Mouse (Mus musculus): ENCODE measurements around the gene Donson.
"Not testable (repeated sequence)": the region's sequence is repeated elsewhere in the genome, so short reads cannot be mapped to it uniquely, and the experiment has no call there.

The Donson gene

GRCm38 (mm10) chr16:91688023-91688618 lies 449 bp downstream of the Donson start:
- DNase-seq, result no peak

- no peak for DNase-seq
Measured at GRCm38 (mm10) chr16:91686369-91686768, 2.2 kb downstream of the Donson start.

- no peak for DNase-seq
Measured at GRCm38 (mm10) chr16:91685526-91685925, 3.0 kb downstream of the Donson start.

GRCm38 (mm10) chr16:91680656-91681055 lies 7.9 kb downstream of the Donson start:
- DNase-seq, result no peak

DNA sequence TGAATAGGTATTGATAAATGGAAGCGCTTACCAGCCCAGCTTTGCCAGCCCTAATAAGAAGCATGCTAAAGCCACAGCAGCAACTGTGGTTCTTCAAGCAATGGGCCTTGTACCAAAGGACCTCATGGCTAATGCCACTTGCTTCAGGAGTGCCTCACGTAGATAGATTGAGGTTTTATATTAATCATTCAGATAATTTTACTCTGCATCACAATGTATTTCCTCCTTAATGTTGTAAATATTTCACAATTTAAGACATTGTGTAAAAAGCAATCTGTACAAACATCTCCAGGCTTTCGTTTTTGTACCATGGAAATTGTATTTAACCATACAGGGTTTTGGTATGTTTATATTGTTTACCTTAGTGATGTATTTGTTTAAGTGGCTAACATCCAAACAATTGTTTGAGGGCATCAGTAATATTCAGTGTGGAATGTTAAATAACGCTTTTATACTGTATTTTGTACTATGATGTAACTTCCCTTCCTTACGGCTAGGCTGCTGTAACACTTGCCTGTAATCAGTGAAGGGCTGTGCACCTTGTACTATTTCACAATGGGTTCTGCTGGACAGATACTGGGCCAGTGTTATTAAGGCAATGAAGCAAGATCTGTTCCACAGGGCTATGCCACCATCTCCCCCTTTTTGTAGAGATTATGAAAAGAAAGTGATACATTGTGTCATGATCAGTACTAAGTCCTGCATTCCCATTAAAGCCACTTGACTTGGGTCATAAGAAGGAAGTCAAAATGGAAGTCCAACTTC lies 10.2 kb downstream of the Donson start:
- no peak for DNase-seq

GRCm38 (mm10) chr16:91674500-91674899 lies 14.1 kb downstream of the Donson start:
- DNase-seq, result no peak

GRCm38 (mm10) chr16:91663795-91664194 lies 24.8 kb downstream of the Donson start:
- DNase-seq, result no peak

DNA sequence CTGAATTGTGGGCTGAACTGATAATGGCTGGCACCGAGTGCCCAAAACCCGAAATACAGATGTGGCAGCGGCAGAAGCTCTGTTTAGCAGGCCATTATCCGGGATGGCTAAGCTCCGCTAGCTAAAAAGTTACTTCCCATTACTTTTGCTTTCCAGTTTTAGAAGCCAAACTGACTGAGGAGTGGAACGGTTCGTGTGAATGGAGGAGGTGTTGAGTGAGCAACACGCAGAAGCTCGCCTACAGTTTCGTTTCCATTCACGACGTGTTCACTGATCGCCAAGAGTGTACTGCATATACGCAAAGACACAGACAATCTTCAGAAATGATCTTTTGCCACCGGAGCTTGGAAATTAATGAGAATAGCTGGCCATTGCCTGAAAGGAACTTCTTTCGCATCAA lies 26.2 kb downstream of the Donson start:
- DNase-seq, result no peak

DNA sequence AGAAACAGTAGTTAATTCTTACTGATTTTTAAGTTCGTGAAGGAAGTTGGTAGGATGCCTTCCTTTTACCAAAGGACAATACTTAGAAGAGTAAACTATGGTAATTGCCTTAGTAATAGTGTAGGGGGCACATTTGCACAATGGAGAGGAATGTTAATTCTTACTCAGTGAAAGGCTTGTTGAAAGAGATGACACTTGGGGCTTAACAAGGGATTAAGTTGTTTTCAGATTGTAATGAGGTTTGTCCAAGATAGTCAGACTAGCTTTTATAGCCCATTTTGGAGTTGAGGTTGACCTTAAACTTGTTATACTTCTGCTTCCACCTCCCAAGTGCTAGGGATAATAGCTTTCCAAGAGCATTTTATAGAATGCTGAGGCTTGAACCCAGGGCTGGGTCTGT lies 27.2 kb downstream of the Donson start:
- DNase-seq, result no peak

DNA sequence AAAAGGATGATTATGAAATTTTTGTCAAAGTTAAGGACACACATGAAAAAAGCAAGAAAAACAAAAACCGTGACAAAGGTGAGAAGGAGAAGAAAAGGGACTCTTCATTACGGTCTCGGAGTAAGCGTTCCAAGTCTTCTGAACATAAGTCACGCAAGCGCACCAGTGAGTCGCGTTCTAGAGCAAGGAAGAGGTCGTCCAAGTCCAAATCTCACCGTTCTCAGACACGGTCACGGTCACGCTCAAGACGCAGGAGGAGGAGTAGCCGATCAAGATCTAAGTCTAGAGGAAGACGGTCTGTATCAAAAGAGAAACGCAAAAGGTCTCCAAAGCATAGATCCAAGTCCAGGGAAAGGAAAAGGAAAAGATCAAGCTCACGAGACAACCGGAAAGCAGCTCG lies 28.8 kb downstream of the Donson start:
- DNase-seq, result no peak

- DNase-seq, result no peak
Measured at GRCm38 (mm10) chr16:91658471-91658870, 30.1 kb downstream of the Donson start.

- no peak for DNase-seq
Measured at GRCm38 (mm10) chr16:91657285-91657684, 31.3 kb downstream of the Donson start.

DNA sequence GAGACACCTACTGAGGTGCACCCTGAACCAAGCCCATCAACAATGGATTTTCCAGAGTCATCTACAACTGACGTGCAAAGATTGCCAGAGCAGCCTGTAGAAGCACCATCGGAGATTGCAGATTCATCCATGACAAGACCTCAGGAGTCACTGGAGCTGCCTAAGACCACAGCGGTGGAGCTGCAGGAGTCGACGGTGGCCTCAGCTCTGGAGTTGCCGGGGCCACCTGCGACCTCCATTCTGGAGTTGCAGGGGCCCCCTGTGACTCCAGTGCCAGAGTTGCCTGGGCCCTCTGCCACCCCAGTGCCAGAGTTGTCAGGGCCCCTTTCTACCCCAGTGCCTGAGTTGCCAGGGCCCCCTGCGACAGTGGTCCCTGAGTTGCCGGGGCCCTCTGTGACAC lies 33.3 kb downstream of the Donson start:
- no peak for DNase-seq

- DNase-seq, result no peak
Measured at GRCm38 (mm10) chr16:91652191-91652590, 36.4 kb downstream of the Donson start.

- no peak for DNase-seq
Measured at GRCm38 (mm10) chr16:91649781-91650180, 38.8 kb downstream of the Donson start.

DNA sequence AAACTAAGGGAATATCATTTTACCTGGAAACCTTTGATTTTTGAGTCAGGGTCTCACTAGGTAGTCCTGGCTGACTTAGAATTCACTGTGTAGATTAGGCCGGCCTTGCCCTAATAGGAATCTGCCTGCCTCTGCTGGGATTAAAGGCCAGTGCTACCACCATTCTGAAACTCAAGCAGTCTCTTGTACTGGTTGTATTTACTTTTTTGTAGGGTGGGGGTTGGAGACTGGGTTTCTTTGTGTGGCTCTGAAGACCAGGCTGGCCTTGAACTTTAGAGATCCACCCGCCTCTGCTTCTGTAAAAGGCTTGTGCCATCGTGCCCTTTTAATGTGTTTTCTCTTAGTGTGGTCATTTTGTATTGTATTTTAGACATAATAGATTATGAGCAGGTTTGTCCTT lies 39.3 kb downstream of the Donson start:
- DNase-seq, result no peak

GRCm38 (mm10) chr16:91648220-91648550 lies 40.4 kb downstream of the Donson start:
- DNase-seq, result peak; percentile 72 to 74

- DNase-seq, result peak; percentile 96 to 98
Measured at GRCm38 (mm10) chr16:91647461-91648219, 40.9 kb downstream of the Donson start, which contains the start of gene Son. Gene Son, plus strand, starts transcription at chr16:91647506.

DNA sequence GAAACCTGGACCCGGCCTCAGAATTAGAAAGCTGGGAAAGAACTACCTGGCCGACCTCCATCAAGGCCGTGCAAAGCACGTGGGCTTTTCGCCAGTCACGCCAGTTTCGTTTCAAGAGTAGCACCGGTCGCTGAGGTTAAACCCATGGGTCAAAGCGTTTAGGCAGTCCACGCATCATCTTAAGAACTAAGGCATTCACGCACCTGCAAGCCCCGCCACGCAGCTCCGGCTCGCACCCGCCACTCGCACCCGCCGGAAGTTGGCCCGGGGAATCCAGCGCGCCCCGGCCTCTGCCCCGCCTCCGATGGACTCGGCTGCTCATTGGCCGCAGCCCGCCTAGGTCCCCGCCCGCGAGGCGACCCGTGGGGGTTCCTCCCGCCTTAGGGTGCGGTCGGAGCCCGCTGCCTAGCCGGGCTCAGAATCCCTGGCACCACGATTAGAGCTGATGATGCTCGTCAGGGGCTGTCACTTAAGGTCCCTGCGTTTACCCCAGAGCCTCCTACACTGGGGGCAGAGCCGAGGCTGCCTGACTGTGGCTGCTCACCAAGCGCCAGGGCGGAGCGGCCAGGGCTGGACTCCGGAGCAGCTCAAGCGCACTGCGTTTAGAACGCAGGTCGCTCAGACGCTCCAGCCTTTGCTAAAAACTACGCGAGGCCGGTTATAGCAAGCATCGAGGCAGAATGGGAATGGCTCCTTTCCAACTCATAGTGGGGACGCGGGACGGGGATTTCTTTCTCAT lies 41.7 kb downstream of the Donson start, which contains the start of gene Gart:
Gart (minus strand) TSS at position 272 of the 739 bp plus-strand sequence.
- DNase-seq, result peak; percentile 96 to 97

GRCm38 (mm10) chr16:91645995-91646602 lies 42.5 kb downstream of the Donson start:
- no peak for DNase-seq

DNA sequence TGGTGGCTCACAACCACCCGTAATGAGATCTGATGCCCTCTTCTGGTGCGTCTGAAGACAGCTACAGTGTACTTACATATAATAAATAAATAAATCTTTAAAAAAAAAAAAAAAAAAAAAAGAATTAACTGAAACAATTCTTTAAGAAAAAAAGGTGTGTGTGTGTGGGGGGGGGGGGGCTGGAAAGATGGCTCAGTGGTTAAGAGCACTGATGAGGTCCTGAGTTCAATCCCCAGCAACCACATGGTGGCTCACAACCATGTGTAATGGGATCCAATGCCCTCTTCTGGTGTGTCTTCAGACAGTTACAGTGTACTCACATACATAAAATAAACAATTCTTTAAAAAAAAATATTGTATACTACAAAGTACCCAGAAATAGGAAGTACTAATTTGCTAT lies 43.1 kb downstream of the Donson start:
- not testable (repeated sequence) for DNase-seq

DNA sequence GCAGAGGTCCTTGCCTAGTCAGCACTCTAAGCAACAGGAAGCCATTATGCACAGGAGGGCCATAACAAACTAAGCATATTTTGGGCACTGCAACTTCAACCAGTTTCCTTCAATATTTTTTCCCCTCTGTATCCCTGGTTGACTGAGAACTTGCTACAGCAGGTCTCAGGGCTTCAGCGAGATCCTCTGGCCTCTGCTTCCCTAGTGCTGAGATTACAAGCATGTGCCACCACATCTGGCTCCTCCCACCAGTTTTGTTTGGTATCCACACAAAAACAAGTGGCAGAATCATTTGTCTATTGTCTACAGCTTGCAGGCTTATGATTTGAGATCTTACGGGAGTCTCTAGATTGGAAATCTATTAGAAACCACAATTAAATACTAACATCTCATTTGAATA lies 43.7 kb downstream of the Donson start:
- no peak for DNase-seq

DNA sequence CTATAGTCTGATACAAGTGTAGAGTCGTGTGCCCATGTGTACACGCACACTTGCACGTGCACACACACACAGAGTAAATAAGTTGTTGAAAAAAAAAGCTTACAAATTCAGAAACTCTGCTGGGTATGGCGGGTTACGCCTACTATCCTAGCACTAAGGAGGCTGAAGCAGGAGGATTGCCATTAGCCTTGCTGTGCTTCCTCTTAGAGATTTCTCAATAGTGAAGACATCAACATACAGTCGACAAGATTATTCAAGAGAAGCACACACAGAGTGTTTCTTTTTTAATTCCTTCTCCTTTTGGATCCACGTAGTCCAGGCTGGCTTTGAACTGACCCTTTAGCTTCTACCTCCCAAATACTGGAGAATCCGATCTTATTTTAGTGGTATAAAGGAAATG lies 48.4 kb downstream of the Donson start:
- no peak for DNase-seq
